Mouse (Mus musculus) adrenal gland, postnatal 10 days (tissue): ENCODE measurements around the gene Ddc. TPM values are rescaled to one million over a fixed set of nuclear protein-coding genes. Genes with fewer than 3 reads are reported as not detected.

Experiments
- DNase-seq: peaks from one replicate; pipeline ENCODE4 v3.0.0; 2021; ENCODE audit warnings: mixed read lengths
- long read RNA-seq, 2 experiments: library from polyadenylated mRNA; stranded (forward); transcript quantifications; one replicate each; pipeline ENCODE4 v2.0.0; 2021
- total RNA-seq, 2 experiments: library from RNA; stranded (reverse); gene quantifications; 2 replicates each; pipeline ENCODE4 v1.2.3; 2021

Ddc gene
- total RNA-seq: 10 to 100 TPM; 72.6 to 85.6 TPM
- long read RNA-seq, experiment 1, transcript Ddc-202 (15 exons, 1,954 nt): major isoform, 5 of 16 reads
- long read RNA-seq, experiment 1, partial matches to known transcripts: 7 of 16 reads
- long read RNA-seq, experiment 1, other reads (novel, unspliced or antisense): 3 of 16 reads
- long read RNA-seq, experiment 2, partial matches to known transcripts: 8 of 17 reads
- long read RNA-seq, experiment 2, other reads (novel, unspliced or antisense): 5 of 17 reads

DNA sequence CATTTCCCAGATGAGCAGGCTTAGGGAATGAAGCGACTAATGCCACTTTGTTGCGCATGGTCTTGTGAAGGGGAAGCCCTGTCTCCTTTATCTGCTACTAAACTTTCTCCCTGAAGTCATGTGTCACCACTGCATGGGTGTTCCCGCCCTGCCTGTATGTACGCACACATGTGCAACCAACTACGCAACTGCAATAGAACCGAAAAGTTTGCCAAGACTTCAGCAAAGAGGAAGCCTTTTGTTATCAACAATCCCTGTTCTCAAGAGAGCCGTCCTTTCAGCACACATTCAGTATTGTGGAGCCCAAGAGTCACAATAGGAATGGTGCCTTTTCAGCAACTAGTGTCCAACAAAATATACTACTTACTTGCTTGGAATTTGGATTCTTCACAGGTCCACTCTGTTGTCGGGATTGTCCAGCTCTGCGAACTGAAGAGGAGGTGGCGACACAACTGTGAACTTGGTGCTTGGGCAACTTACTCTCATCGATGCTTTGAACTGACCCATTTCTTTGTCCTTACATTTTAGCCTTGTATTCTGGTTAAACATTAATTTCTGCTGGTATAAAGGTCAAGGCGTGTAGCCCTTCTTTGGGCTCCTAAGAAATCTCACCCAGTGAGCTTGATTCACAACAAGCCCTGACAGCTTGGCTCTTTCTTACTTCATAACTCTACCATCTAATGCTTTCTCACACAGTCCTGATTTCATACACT is at the start of gene Ddc:
Gene Ddc (minus strand): TSS at position 500 of the 713 bp plus-strand sequence.
- no peak for DNase-seq

DNA sequence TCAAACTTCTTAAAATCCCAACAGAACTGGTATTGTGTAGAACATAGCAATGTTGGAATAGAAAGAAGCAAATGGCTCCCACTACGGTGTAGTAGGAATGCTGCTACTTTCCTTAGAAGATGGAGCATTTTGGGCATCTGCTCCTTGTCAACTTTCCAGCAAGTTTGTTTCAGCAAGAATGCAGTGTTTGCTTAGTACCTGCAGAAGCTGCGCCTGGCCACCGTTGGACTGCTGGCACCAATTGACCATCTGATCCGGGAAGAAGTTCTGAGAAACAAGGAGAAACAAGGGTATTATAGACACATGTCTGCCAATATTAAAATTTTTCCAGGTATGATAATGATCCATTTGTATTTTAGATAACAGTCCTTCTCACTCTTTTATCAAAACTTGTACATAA is 47.8 kb upstream of the Ddc start:
- DNase-seq: no peak

DNA sequence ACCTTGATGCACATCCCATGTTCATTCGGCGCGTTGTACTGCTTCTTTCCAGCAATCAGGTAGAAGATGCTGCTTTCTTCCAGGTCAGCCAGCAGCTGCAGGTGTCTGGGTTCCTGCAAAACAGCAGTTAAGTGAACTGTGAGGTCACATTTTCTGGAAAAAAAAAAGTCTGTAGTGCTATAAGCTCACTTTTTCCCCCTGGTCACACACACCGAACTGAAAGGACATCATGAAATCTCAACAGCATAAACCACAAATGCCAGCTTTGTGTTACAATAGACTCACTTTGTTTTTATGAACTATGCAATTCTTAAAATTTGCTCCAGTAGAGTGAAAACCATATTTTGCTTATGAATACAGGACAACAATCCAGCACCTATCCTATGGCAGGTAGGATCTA is 46.9 kb upstream of the Ddc start:
- DNase-seq: no peak

DNA sequence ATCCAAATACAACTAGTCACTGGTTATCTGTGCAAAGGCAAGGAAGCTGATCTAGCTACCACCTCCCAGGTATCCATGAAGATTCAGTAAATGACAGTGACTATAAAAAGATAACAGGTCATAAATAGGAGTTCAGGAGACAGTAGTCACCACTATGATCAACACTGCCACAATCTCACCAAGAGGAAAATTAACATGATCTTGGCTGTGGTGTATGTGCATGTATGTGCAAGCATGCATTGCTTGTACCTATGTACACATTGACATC is 46.1 kb upstream of the Ddc start:
- DNase-seq: no peak

DNA sequence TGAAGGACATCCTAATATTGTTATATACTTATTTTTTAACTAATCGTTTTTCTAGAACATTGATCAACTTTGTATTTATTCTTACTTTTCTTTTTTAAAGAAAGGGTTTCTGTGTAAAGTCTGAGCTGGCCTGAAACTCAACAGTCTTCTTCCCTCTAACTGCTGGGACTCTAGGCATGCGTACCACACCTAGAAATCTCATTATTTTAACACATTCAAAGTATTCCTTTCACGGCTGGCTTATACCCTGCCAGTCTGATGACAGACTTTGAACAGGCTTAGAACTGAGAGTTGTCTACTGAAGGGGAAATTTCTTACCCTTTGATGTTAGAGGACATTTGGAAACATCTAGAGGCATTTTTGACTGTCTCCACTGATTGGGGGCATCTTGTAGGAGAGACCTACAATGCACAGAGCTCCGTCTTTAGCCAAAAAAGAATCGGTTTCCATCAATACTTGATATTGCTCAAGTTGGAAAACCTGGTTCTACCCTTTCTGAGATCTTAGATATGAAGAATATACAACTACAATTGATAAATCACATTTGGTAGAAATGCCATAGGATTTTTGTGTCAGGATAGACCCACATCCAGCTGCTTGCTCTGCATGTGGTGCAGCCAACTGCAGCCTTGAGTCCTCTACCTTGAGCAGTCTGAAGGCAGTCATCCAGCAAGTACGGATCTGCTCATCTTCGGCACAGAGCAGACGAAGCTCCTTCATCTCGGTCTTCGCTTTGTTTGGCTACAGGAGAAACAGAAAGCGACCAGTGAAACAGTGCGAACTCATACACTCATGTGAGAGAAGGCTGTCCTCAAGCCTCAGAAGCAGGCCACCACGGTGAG is 45.5 kb upstream of the Ddc start:
- DNase-seq: no peak

DNA sequence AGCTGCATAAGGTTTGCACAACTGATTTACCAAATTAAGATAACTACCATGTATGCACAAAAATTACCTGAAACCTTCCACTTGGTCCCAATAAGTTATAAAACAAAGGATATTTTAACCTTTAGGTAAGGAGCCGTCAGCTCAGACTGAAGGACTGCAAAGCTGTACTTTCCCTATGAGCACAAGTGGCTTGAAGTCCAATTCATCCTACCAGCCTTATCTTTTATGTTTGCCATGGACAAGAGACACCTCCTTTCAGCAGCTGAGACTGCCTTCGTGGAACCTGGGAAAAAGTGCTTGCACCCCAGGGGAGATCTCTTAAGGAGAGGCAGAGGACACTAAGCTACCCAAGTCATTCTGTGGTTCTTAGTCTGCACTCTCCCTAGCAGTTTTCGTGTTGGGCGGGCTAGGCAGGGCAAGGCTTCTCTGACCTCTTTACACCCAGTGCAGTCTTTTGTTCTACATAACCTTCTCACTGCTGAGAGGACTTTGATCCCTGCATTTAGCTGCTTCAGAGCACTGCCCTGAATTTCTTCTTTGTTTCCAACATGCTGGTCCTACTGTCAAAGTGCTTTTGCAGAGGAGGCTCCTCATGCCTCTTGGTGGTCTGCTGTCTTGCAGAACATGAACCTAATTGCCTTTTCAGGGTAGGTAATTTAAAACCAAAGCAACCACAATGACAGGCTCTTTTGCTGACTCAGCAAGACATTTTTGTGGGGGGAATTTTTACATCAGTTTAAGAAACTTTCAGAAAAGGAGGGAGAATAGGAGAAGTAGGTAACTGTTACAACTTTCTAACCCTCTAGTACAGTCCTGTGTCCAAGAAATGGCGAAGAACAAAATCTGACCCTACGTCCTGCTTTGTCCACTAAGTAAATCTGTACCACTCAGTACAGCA is 44.6 kb upstream of the Ddc start:
- DNase-seq: no peak

DNA sequence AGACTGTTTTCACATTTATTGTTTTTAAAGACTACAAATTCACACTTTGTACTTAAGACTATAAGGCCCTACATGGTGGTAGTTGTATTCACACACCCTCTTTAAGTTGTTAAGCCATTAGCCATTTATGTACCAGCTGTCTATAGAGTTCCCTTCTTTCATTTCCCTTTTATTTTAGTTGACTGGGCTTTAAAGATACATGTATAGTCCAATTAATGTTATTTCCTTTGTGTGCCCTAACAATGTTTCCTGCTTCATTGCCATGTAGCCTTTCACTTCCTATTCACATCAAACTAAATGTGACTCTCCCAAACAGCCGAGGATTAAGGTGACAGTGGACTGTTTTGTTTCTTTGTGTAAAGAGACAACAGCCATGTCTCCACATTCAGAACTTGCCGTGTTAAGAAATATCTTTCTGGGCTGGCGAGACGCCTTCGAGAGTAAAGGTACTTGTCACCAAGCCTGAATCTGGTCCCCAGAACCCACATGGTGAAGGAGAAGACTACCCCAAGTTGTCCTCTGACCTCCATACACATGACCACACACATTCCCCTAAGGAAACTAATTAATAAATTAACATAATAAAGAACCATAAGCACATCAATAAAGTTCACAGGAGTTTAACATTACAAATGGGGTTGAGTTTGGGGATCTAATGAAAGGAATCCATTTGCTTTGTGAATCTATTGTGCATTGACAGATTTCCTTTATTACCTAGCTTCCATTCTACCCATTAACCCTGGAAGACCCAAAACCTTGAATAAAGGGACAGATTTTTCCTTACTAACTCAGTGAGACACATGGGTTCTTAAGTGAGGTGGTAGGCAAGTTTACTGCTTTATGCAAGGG is 43.1 kb upstream of the Ddc start:
- no peak for DNase-seq

DNA sequence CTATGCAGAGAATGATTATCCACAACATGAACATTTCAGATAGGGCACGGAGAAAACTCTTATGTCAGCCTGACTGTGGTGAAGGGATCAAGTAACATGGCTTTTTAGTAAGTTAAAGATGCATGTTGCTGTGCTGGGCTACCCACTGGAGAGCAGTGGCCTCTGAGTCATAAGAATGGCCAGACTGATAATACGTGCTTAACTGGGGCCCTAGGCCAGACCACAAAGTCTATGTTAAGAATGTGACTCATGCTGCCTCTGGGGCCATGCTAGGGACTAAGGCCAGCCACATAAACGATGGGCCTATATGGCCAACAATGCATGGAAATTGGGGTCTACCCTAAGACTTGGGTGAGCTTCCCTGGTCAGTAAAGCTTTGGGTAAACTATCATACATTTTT is 41.7 kb upstream of the Ddc start:
- DNase-seq: no peak

DNA sequence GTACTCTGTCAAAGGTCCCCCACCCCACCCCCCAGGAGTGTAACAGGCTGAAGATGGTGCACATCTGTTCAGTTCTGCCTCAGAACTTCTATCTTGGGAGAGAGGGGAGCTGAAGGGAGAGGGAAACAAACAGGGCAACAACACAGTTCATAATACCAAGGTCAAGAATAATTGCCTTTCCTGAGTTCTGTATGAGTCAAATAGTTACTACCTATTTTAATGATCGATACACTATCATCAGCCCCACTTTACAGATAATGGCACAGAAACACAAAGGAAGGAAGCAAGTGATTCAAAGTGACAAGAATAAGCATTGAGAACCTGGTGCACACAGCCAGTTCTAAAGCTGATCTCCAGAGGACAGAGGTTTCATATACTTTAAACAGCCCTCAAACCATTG is 40.6 kb upstream of the Ddc start:
- no peak for DNase-seq

DNA sequence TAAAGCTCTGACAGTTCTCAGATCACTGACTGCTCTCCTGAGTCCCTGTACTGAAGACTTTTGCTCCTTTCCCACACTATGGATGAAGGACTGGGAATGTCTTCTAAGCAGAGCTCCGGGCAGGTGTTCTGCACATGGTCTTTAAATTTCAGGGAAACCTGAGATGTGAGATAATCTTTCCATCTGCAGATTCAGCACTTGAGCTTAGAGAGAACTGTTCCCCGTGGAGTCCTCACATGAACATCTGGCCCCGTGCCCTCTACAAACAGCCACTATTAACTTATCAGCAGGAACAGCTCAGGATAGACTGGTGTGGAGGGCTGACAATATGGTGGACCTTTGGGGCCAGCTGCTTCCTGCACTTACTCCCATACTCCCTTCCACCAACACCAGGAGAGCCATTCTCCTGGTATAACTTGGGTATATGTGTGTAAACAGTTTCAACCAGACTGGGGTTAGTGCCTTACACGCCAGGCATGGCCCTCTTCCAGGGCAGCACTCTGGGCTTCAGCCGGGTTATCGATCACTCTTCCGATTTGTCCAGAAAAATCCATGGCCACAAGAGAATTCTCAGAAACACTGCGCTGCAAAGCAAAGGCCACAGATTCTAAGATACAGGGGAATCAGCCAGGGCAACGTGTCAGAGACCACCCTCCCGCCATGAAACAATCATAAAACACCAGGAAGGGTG is 39.5 kb upstream of the Ddc start:
- DNase-seq: no peak

DNA sequence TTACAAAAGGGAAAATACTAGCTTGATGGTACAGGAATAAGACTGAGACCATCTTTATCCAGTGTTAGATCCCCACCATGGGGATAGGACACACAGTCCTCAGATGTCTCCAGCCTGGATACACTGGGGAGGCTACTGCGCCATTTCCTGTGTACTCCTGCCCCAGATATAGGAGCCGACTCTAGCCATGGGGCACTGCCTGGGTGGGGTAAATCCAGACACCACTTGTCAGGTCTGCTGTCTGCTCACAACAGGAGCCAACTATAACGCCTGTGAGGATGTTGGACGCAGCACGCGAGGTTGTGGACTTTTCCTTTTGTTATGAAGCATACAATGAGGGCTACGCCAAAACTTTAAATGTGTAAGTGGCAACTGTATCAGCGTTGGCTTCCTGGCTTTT is 36.9 kb upstream of the Ddc start:
- DNase-seq: no peak

DNA sequence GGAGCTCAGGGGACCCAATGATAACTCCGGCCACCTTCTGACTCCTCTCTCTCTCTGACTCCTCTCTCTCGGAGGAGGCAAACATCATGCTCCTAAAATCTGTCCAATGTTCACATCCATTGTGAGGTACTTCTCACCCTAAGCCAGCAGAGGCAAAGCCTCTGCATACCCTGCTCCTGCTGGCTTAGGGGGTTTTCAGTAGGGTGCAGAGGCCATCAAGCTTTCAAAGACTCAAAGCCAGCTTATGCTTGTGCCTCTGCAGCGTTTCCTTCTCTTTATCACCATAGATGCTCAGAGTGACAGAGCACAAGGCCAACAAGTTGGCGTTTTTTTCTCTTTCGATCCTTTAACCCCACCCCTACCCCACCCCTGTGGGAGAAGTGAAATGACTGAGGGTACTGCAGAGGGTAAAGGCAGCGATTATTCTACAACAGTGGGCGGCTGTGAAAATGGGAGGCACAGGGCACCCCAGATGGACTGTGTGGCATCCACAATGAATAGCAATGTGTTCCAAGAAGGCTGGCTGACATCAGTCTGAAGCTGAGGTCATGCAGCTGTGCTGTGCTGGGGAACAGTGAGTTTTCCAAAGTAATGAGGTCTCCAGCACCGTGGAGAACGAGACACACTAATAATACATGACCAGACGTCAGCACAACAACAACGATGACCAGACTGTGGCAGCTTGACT is 34.3 kb upstream of the Ddc start:
- no peak for DNase-seq

DNA sequence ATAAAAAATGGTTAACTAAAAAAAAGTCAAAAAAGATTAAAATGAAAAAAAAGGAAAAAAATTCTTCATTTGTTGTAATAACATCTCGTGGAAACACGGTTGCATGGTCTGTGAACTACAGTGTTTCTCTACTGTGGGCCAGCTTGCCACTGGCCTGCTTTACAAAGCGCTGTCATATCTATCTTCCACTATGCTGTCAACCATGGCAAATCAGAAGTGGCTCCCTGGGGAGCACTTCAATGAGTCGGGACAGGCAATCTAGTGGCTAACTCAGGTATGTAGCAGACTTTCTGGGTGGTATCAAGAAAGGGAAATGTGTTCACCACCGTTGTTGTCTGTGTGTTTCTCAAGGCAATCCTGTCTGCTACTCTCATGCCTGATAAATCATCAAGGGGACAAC is 33.7 kb upstream of the Ddc start:
- DNase-seq: no peak

DNA sequence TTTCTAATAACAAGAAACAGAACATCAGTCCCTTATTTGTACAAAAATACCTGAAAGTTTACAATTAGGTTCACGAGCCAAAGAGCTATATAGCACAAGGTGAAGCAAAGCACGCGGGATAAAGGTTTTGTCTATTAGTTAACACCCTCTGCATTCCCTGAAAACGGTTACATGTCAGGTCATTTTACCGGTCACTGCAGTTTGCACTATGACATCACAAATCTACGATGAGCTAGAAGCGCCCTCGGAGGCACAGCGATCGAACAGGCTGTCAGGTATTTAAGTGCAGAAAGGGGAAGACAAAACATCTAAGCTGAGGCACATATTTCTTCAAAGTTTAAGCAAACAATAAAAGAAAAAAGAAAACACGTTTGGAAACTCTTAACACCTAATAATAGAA is 32.6 kb upstream of the Ddc start:
- DNase-seq: no peak

DNA sequence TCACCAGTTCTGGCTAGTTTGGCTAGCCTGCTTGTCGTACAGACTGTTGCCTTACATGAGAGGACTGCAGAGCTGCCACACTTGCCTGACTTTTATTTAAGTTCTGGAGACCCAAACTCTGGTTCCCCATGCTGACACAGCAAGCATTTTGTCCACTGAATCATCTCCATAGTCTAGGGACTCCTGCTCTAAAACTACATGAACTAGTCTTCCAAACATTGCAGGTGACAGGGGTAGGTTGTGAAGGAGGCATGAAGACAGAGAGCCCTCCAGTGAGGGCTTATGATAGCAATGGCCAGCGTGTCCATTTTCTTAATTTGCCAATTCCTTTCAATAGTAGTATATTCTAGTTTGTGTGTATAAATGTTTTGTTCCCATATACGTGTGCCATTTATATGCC is 31.1 kb upstream of the Ddc start:
- no peak for DNase-seq

DNA sequence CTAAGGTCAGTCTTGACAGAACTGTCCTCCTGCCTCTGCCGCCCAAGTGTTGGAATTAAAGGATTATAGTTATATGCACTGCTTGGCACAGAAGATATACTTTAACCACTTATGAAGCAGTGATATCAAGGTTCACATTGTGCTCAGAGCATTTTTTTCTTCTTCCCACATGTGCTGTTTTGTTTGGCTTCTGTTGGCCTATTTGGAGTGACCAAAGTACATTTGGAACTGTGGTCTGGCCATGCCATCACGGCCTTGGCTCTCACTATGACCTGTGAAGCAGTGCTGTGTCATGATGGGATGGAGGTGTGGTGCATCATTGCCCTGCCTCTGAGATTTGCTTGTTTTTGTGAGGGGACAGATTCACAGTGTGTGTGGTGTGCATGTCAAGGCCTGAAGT is 30.6 kb upstream of the Ddc start:
- DNase-seq: no peak

DNA sequence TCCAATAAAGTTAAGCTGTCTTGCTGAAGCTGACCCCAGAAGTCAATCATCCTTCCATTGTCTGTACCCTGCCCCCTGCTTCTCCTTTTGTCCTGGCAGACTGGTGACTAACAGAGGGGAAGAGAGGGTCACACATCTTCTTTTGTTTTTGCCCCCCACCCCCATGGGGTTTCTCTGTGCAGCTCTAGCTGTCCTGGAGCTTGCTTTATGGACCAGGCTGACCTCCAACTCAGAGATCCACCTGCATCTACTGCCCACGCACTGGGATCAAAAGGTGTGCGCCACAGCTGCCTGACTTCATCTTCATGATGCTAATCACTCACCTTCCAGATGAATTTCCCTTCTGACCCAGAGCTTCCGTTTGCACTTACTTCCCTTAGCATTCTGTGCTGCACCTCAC is 26.0 kb upstream of the Ddc start:
- DNase-seq: no peak

DNA sequence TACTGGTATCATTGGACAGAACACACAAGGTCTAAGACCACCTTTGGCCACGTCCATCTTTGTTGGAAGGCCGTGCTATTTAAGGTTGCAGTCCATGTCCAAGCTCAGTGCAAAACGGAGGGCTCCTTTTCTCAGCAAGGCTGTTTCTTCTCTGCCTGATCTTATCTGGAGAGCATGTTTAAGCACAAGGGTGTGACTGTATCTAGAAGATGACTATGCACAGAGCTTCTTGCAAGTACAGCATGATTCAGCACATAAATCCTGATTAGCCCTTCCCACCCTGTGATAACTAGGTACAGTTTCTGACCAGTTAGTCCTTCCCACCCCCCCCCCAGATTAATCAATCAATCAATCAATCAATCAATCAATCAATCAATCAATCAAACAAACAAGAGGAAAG is 25.4 kb upstream of the Ddc start:
- DNase-seq: no peak

DNA sequence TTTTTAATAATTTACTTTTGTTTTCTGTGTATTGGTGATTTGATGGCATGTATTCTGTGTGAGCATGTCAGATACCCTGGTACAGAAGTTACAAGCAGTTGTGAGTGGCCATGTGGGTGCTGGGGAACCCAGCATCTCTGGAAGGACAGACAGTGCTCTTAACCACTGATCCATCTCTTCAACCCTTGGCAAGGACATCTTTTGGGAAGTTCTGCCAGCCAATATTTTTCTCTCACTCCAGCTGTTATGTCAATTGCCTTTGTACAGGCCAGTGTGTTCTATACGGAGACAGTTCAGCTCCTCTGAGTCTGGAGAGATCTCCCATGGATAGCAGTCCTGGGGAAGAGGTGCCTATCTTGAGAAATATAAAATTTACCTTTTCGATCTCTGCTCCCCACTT is 24.2 kb upstream of the Ddc start:
- DNase-seq: no peak

DNA sequence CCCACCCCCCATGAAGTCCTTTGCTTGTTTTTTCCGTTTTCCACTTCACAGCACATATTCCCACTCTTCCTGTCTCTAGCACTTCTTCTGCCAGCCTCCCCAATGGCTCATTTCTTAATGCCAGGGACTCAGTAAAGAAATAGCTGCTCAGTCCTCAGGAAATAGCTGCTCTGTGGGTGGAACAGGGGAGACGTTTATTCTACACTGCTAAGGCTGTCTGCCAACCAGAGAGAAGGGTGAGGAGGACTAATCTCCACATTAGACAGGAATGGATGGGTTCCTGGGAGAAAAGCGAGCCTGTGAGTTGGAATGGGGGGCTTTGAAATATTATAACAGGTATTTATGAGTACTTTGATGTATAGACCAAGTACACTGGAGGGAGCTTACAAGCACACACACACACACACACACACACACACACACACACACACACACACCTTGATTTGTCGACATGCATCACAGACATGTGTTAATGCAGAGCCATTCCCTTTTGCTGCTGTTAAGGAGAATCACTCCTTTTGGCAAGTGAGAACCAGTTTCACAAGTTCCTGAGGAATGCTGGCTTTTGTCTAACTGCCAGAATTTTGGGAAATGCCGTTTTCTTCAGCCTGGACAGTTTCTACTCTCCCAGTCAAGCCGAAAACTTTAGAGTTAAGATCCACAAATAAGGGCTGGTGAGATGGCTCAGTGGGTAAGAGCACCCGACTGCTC is 9.9 kb upstream of the Ddc start:
- DNase-seq: no peak
